Mouse (Mus musculus): ENCODE results near the gene Ddx54. TPM values are rescaled to one million over a fixed set of nuclear protein-coding genes. Genes with fewer than 3 reads are reported as not detected.

The Ddx54 gene
- polyA plus RNA-seq, 1 experiment from 2014 or later = 19.9 TPM

GRCm38 (mm10) chr5:120670132-120670531, 57.6 kb downstream of the Ddx54 start:
- H3K36me3 ChIP-seq (ENCODE audit: control insufficient read depth, insufficient read depth) = no peaks in the 10 kb centered on the region
- H3K27me3 ChIP-seq (replicated peaks; ENCODE audit: control insufficient read depth, insufficient read depth, low read length) = no peaks in the 10 kb centered on the region
- no peak overlapping the region for H3K4me2 ChIP-seq (replicated peaks; ENCODE audit: low read depth)
- no peak overlapping the region for H3K27ac ChIP-seq (ENCODE audit: low read depth, low read length)
- H3K4me1 ChIP-seq (replicated peaks; ENCODE audit: control insufficient read depth, insufficient read depth, low read length) = no peaks in the 10 kb centered on the region
- 82% methylated on average over 7 of the region's 7 CpGs for WGBS
- no peaks in the 10 kb centered on the region for H3K9me3 ChIP-seq (ENCODE audit: control insufficient read depth)
- no peak overlapping the region for H3K4me3 ChIP-seq (ENCODE audit: low read depth, low read length)
- TF ChIP-seq CTCF (IDR thresholded peaks at IDR 0.05; ENCODE audit: low read depth) = no peak
- no peak overlapping the region for H3K9ac ChIP-seq (ENCODE audit: low read depth, low read length)
- no peak for ATAC-seq

DNA sequence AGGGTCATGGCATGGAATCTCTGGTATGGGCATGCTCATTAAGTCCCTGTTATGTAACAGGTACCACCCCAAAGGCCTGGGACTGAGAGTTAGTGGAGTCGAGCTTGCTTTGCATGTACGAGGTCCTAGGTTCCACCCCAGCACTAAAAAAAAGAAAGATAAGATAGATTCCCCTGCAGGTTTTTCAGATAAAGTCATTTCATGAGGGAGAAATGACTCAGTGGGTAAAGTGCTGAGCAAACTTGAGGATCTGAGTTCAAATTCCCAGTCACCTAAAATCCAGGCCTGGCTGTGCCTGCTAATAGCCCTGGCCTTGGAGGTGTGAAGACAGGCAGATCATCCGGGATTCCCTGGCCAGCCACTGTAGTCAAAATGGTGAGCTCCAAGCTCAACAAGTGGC, 59.3 kb downstream of the Ddx54 start:
- Histone ChIP-seq H3K27me3 (replicated peaks; ENCODE audit: control insufficient read depth, insufficient read depth, low read length) (no peaks in the 10 kb centered on the region), H3K4me2 (replicated peaks; ENCODE audit: low read depth) (no peak overlapping the region), H3K4me1 (replicated peaks; ENCODE audit: control insufficient read depth, insufficient read depth, low read length) (no peaks in the 10 kb centered on the region), H3K9ac (ENCODE audit: low read depth, low read length) (no peak overlapping the region), H3K36me3 (ENCODE audit: control insufficient read depth, insufficient read depth) (no peaks in the 10 kb centered on the region), H3K9me3 (ENCODE audit: control insufficient read depth) (no peaks in the 10 kb centered on the region), H3K27ac (ENCODE audit: low read depth, low read length) (no peak overlapping the region), H3K4me3 (ENCODE audit: low read depth, low read length) (no peak overlapping the region)
- TF ChIP-seq CTCF (IDR thresholded peaks at IDR 0.05; ENCODE audit: low read depth) = no peak
- WGBS = 63% methylated on average over 3 of the region's 3 CpGs
- ATAC-seq = no peak

DNA sequence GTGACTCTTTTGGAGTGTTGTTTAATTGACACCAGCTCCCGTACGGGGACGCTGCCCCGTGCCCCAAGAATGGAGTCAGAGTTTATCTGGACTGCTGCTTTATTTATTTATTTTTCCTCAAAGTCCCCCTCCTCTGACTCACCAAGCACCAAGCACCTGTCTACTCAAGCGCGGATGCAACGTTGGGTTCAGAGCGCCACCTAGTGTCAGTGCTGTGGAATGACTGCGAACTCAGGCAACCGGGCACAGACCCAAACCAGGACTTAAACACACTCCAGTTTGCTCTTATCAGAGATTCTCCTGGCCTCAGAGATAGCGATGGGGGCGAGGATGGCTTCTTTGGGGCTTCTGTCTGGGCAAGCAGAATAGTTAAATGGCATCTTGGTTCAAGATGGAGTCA, 61.1 kb downstream of the Ddx54 start:
- H3K9me3 ChIP-seq (ENCODE audit: control insufficient read depth) = no peaks in the 10 kb centered on the region
- H3K27me3 ChIP-seq (replicated peaks; ENCODE audit: control insufficient read depth, insufficient read depth, low read length) = no peaks in the 10 kb centered on the region
- no peaks in the 10 kb centered on the region for H3K36me3 ChIP-seq (ENCODE audit: control insufficient read depth, insufficient read depth)
- no peaks in the 10 kb centered on the region for H3K4me1 ChIP-seq (replicated peaks; ENCODE audit: control insufficient read depth, insufficient read depth, low read length)
- no peak overlapping the region for H3K9ac ChIP-seq (ENCODE audit: low read depth, low read length)
- H3K27ac ChIP-seq (ENCODE audit: low read depth, low read length) = no peak overlapping the region
- H3K4me2 ChIP-seq (replicated peaks; ENCODE audit: low read depth) = no peak overlapping the region
- H3K4me3 ChIP-seq (ENCODE audit: low read depth, low read length) = no peak overlapping the region
- ATAC-seq = no peak
- WGBS = 6% methylated on average over 12 of the region's 12 CpGs
- TF ChIP-seq CTCF (IDR thresholded peaks at IDR 0.05; ENCODE audit: low read depth) = peak; percentile 90

GRCm38 (mm10) chr5:120674229-120675145, 61.9 kb downstream of the Ddx54 start:
- Histone ChIP-seq H3K4me3 (ENCODE audit: low read depth, low read length) (no peak overlapping the region), H3K27me3 (replicated peaks; ENCODE audit: control insufficient read depth, insufficient read depth, low read length) (no peaks in the 10 kb centered on the region), H3K4me1 (replicated peaks; ENCODE audit: control insufficient read depth, insufficient read depth, low read length) (no peaks in the 10 kb centered on the region), H3K4me2 (replicated peaks; ENCODE audit: low read depth) (no peak overlapping the region), H3K9me3 (ENCODE audit: control insufficient read depth) (no peaks in the 10 kb centered on the region), H3K9ac (ENCODE audit: low read depth, low read length) (no peak overlapping the region), H3K36me3 (ENCODE audit: control insufficient read depth, insufficient read depth) (no peaks in the 10 kb centered on the region), H3K27ac (ENCODE audit: low read depth, low read length) (no peak overlapping the region)
- WGBS = 26% methylated on average over 21 of the region's 21 CpGs
- no peak for TF ChIP-seq CTCF (IDR thresholded peaks at IDR 0.05; ENCODE audit: low read depth)
- peak; percentile 37 for ATAC-seq

DNA sequence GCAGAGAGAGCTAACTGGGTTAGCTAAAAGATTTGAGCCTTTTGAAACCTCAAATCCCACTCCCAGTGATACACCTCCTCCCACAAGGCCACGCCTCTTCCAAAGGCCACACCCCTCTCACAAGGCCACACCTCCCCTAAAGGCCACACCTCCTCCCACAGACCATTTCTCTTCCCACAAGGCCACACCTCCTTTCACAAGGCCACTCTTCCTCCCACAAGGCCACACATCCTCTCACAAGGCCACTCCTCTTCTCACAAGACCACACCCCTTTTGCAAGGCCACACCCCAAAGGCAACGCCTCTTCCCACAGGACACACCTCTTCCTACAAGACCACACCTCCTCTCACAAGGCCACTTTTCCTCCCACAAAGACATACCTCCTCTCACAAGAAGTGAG, 65.0 kb downstream of the Ddx54 start:
- TF ChIP-seq CTCF (IDR thresholded peaks at IDR 0.05; ENCODE audit: low read depth) = no peak
- no peak overlapping the region for H3K27ac ChIP-seq (ENCODE audit: low read depth, low read length)
- no peaks in the 10 kb centered on the region for H3K36me3 ChIP-seq (ENCODE audit: control insufficient read depth, insufficient read depth)
- no peak overlapping the region for H3K4me2 ChIP-seq (replicated peaks; ENCODE audit: low read depth)
- no peak overlapping the region for H3K4me3 ChIP-seq (ENCODE audit: low read depth, low read length)
- no peaks in the 10 kb centered on the region for H3K4me1 ChIP-seq (replicated peaks; ENCODE audit: control insufficient read depth, insufficient read depth, low read length)
- no peak for ATAC-seq
- H3K27me3 ChIP-seq (replicated peaks; ENCODE audit: control insufficient read depth, insufficient read depth, low read length) = peaks cover 6% of the 10 kb centered on the region; the same call in 1 of the 2 replicates
- H3K9ac ChIP-seq (ENCODE audit: low read depth, low read length) = no peak overlapping the region
- WGBS = 30% methylated on average over 2 of the region's 2 CpGs
- no peaks in the 10 kb centered on the region for H3K9me3 ChIP-seq (ENCODE audit: control insufficient read depth)

Other genes starting within 250 kb of the Ddx54 start
- gene Lhx5, start 181.0 kb upstream of the Ddx54 start, polyA plus RNA-seq (2015; fragmentation: Nextera tagmentation; extraction: Ambion mirVana) = 0.04 TPM in 1 of 2 replicates, not detected in the other
- gene Sdsl, start 139.9 kb upstream of the Ddx54 start, polyA plus RNA-seq (2015; fragmentation: Nextera tagmentation; extraction: Ambion mirVana) = 21.2 and 21.5 TPM in 2 replicates
- not detected in 2 replicates for gene Sds, start 136.2 kb upstream of the Ddx54 start, polyA plus RNA-seq (2015; fragmentation: Nextera tagmentation; extraction: Ambion mirVana)
- 63.6 and 67.2 TPM in 2 replicates for gene Plbd2, start 109.1 kb upstream of the Ddx54 start, polyA plus RNA-seq (2015; fragmentation: Nextera tagmentation; extraction: Ambion mirVana)
- 4.1 and 4.4 TPM in 2 replicates for gene Slc8b1, start 101.6 kb upstream of the Ddx54 start, polyA plus RNA-seq (2015; fragmentation: Nextera tagmentation; extraction: Ambion mirVana)
- gene Tpcn1, start 24.1 kb upstream of the Ddx54 start, polyA plus RNA-seq (2015; fragmentation: Nextera tagmentation; extraction: Ambion mirVana) = 31.5 and 35.6 TPM in 2 replicates
- 0.30 and 0.47 TPM in 2 replicates for gene Iqcd, start 23.7 kb upstream of the Ddx54 start, polyA plus RNA-seq (2015; fragmentation: Nextera tagmentation; extraction: Ambion mirVana)
- gene Rita1, start 150 bp upstream of the Ddx54 start, polyA plus RNA-seq (2015; fragmentation: Nextera tagmentation; extraction: Ambion mirVana) = 6.1 and 7.5 TPM in 2 replicates
- not detected in 2 replicates for gene Cfap73, start 21.5 kb downstream of the Ddx54 start, polyA plus RNA-seq (2015; fragmentation: Nextera tagmentation; extraction: Ambion mirVana)
- 3.0 and 5.1 TPM in 2 replicates for gene Rasal1, start 36.1 kb downstream of the Ddx54 start, polyA plus RNA-seq (2015; fragmentation: Nextera tagmentation; extraction: Ambion mirVana)
- 2.3 and 2.5 TPM in 2 replicates for gene Dtx1, start 99.2 kb downstream of the Ddx54 start, polyA plus RNA-seq (2015; fragmentation: Nextera tagmentation; extraction: Ambion mirVana)
- gene Oas2, start 137.1 kb downstream of the Ddx54 start, polyA plus RNA-seq (2015; fragmentation: Nextera tagmentation; extraction: Ambion mirVana) = 0.23 and 0.41 TPM in 2 replicates
- gene Oas3, start 164.9 kb downstream of the Ddx54 start, polyA plus RNA-seq (2015; fragmentation: Nextera tagmentation; extraction: Ambion mirVana) = 0.66 and 0.78 TPM in 2 replicates
- 0.10 TPM in 1 of 2 replicates, not detected in the other for gene Oas1e, start 182.8 kb downstream of the Ddx54 start, polyA plus RNA-seq (2015; fragmentation: Nextera tagmentation; extraction: Ambion mirVana)
- gene Oas1c, start 199.8 kb downstream of the Ddx54 start, polyA plus RNA-seq (2015; fragmentation: Nextera tagmentation; extraction: Ambion mirVana) = 1.0 and 1.2 TPM in 2 replicates
- not detected in 2 replicates for gene Oas1f, start 234.6 kb downstream of the Ddx54 start, polyA plus RNA-seq (2015; fragmentation: Nextera tagmentation; extraction: Ambion mirVana)
- not detected in 2 replicates for gene Oas1h, start 248.7 kb downstream of the Ddx54 start, polyA plus RNA-seq (2015; fragmentation: Nextera tagmentation; extraction: Ambion mirVana)